ENCODE assay signal across 12 mouse cellular contexts in the genomic region with DNA sequence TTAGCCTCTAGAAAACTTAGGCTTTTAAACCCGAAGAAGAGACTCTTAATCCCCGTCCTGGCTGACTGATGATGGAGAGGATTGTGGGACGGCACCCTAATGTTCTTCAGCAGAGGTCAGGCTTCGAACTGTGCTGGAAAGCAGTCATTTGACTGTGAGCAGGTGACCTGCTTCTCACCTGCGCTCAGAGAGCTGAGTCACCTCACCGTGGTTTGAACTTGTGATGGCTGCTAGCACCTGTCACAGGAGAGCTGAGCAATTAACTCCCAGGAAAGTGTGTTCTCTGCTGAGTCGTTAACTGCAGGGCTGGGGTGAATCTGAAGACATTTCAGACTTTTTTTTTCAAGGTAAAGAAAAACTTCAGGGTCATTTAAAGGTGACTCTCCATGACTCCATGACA.
"Had no signal": no experiment of that assay in that cellular context is flagged by ENCODE, and none has a peak within 500 bp of the region (broad histone marks: within the 10 kb centered on the region; RNA-seq: fewer than 3 reads in every experiment).

No protein-coding gene starts in this region.

- H3K9ac ChIP-seq: kidney, embryonic 15.5 days; limb, embryonic 12.5 days; limb, embryonic 15.5 days; liver, embryonic 14.5 days; liver, postnatal 0 days; lung, embryonic 15.5 days; midbrain, embryonic 12.5 days; midbrain, embryonic 15.5 days; neural tube, embryonic 12.5 days; neural tube, embryonic 15.5 days had no signal

- H3K4me1 ChIP-seq: neural tube, embryonic 15.5 days had no signal

- H3K36me3 ChIP-seq: kidney, embryonic 15.5 days; limb, embryonic 12.5 days; limb, embryonic 15.5 days; lung, embryonic 15.5 days; midbrain, embryonic 12.5 days; midbrain, embryonic 15.5 days; neural tube, embryonic 12.5 days; neural tube, embryonic 15.5 days had no signal

- H3K9me3 ChIP-seq: kidney, embryonic 15.5 days; limb, embryonic 12.5 days; limb, embryonic 15.5 days; lung, embryonic 15.5 days; midbrain, embryonic 12.5 days; midbrain, embryonic 15.5 days; neural tube, embryonic 12.5 days; neural tube, embryonic 15.5 days had no signal

- H3K27ac ChIP-seq: kidney, embryonic 15.5 days; limb, embryonic 12.5 days; limb, embryonic 15.5 days; liver, embryonic 14.5 days; lung, embryonic 15.5 days; midbrain, embryonic 12.5 days; midbrain, embryonic 15.5 days; neural tube, embryonic 12.5 days; neural tube, embryonic 15.5 days; stomach, postnatal 0 days had no signal

- H3K27me3 ChIP-seq: kidney, embryonic 15.5 days; limb, embryonic 15.5 days; lung, embryonic 15.5 days; midbrain, embryonic 12.5 days; midbrain, embryonic 15.5 days; neural tube, embryonic 12.5 days; neural tube, embryonic 15.5 days had no signal

- H3K4me3 ChIP-seq: kidney, embryonic 15.5 days; limb, embryonic 12.5 days; limb, embryonic 15.5 days; lung, embryonic 15.5 days; midbrain, embryonic 12.5 days; midbrain, embryonic 15.5 days; neural tube, embryonic 12.5 days; neural tube, embryonic 15.5 days had no signal

- H3K4me2 ChIP-seq: kidney, embryonic 15.5 days; limb, embryonic 12.5 days; limb, embryonic 15.5 days; liver, embryonic 11.5 days; lung, embryonic 15.5 days; midbrain, embryonic 12.5 days; midbrain, embryonic 15.5 days; neural tube, embryonic 12.5 days; neural tube, embryonic 15.5 days had no signal
